12 mouse cellular contexts compared by ENCODE assay signal in the genomic region with DNA sequence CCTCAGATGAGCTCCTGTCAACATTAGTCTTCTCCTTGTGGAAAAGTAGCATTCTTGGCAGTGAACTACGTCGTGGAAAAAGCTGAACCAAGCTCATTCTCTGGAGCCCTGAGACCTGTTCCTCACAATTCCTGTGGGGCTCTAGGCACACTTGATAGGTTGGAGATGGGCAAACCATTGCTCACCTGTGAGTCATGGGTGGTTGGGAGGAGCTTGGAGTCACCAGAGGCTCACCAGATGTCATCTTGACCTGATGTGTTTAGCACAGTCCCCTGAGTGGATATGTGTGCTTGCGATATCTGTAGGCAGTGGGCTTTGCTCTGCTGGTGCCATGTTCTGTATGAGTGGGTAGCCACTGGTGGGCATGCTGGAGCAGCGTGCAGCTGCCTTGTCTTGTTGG.
"Had no signal": no experiment of that assay in that cellular context is flagged by ENCODE, and none has a peak within 500 bp of the region (broad histone marks: within the 10 kb centered on the region; RNA-seq: fewer than 3 reads in every experiment).

No protein-coding gene starts in this region.

- DNase-seq: gastrocnemius, postnatal 25 days; heart, adult 18-20 months; heart, postnatal 10 days; heart, postnatal 4 days; kidney, adult 18-20 months; kidney, adult 8-10 months; kidney, postnatal 10 days; kidney, postnatal 25 days; kidney, postnatal 4 days; layer of hippocampus, adult 9-11 months; layer of hippocampus, postnatal 36 days; left cerebral cortex, postnatal 4 days had no signal
